Mouse (Mus musculus) heart, embryonic 10.5 days (tissue): ENCODE data around the gene Tbx15. TPM values are rescaled to one million over a fixed set of nuclear protein-coding genes. Genes with fewer than 3 reads are reported as not detected.

Source experiments
- DNase-seq: peaks from one replicate; pipeline ENCODE4 v3.0.0-alpha.2; 2017; ENCODE audit warnings: low spot score
- H3K27ac ChIP-seq: fragments of 300-500 bp; sonication (generic); 2 replicates; pipeline ENCODE4 v1.5.1; 2016; ENCODE audit warnings: mild to moderate bottlenecking
- H3K27me3 ChIP-seq: fragments of 300-500 bp; sonication (generic); 2 replicates; pipeline ENCODE4 v1.6.1; 2016; ENCODE audit warnings: mild to moderate bottlenecking; ENCODE audit not compliant: poor library complexity, insufficient read depth, severe bottlenecking
- H3K36me3 ChIP-seq: fragments of 300-500 bp; sonication (generic); 2 replicates; pipeline ENCODE4 v1.6.1; 2016; ENCODE audit warnings: mild to moderate bottlenecking, moderate library complexity
- H3K4me1 ChIP-seq: fragments of 300-500 bp; sonication (generic); 2 replicates; pipeline ENCODE4 v1.6.1; 2016; ENCODE audit warnings: mild to moderate bottlenecking
- H3K4me3 ChIP-seq: fragments of 300-500 bp; sonication (generic); 2 replicates; pipeline ENCODE4 v1.5.1; 2016; ENCODE audit warnings: mild to moderate bottlenecking, moderate library complexity
- H3K9me3 ChIP-seq: fragments of 300-500 bp; sonication (generic); 2 replicates; pipeline ENCODE4 v1.6.1; 2016; ENCODE audit warnings: mild to moderate bottlenecking, moderate library complexity
- WGBS: fragments of 180-500 bp; shearing (Covaris S2); methylation state at CpG from one replicate; pipeline ENCODE4 v1.1.7; 2016; 5-methylcytosine and 5-hydroxymethylcytosine counted together
- polyA plus RNA-seq: library from polyadenylated mRNA; unstranded; fragments of >200 nt; fragmentation: Nextera tagmentation; extraction: Ambion mirVana; gene quantifications from 2 replicates; pipeline ENCODE4 v1.2.1, GENCODE M21; 2016

Tbx15 gene
- polyA plus RNA-seq, 1 experiment from 2014 or later: 0.67 TPM

DNA sequence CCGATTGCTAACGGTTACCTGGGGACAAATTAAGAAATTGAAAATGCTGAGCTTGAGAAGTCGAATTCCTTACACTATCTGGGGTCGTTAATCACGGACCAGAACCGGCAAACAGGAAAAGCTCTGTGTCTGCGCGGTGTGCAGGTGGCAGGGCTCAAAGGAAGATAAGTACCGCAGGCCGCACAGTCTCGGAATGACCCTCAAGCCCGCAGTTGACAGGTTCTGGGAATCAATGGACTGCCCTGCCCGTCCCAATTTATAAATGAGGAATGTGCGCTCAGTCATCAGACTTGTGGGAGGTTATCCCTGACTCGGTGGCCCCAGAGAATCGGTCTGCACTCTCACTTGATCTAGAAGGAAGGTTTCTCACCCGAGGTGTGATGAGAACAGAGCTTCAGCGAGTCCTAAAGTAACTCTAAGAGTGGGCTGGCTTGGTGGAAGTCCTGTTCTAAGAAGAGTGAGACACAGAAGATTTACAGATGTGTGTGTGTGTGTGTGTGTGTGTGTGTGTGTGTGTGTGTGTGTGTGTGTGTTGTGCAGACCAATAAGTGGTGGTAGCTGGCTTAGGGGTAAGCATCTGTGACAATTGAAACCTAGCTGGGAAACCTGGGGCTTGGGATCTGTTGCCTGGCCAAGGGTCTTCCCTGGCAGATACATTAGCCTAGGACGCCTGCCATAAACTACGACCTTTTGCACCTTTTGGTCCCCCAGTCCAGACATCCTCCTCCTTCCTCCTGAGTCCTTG, 708 bp upstream of the Tbx15 start:
- DNase-seq: peak; percentile 57
- H3K27ac ChIP-seq: no peak overlapping the region
- peaks cover 20% of the 10 kb centered on the region for H3K4me1 ChIP-seq
- 1% methylated on average over 20 of the region's 20 CpGs for WGBS
- H3K36me3 ChIP-seq: no peaks in the 10 kb centered on the region
- no peak overlapping the region for H3K4me3 ChIP-seq
- no peaks in the 10 kb centered on the region for H3K9me3 ChIP-seq
- H3K27me3 ChIP-seq: peaks cover 98% of the 10 kb centered on the region

DNA sequence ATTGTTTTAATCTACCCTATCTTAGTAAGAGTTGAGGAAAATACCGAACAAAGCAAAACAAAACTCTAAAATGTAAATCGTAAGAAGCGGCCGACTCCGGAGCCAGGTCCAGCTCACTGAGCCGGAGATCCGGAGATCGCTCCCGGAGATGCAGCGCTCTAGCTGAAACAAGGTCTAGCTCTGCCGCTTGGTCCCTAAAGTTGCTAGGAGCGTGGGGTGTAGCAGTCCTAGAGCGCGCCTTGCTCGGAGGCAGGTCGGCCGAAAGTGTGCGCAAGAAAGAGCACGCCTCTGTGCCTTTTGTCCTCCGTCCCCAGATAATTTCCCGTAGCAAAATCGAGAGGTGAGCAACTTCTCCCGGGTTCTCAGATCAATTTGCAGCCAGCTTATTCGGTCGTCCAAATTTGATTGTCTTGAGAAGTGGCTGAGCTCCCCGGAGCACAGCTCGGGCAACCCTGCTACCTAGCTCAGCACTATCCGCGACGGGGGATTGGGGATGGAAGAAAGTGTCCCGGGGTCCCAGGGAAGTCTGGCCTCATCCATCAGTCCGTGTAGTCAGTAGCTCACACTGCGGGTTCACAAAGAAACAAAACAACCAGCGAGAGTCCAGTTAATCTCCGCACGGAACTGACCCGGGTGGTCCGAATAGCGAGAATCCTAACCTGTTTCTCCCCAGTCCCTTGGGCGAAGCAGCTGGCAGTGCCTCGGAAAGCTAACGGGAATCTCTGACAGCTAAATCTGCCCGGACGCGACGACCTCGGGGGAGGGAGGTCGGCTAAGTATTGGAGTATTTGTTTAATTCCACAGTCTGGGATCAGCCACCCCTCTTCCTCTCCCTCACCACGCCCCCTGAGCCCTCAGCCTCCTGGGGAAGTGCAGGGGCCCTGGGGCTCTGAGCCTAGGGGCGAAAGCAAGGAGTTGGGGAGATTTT, 894 bp downstream of the Tbx15 start:
- no peak overlapping the region for H3K27ac ChIP-seq
- H3K9me3 ChIP-seq: no peaks in the 10 kb centered on the region
- H3K4me1 ChIP-seq: peaks cover 15% of the 10 kb centered on the region
- no peaks in the 10 kb centered on the region for H3K36me3 ChIP-seq
- peak overlapping the region; percentile 41 for H3K4me3 ChIP-seq
- no peak for DNase-seq
- peaks cover 99% of the 10 kb centered on the region for H3K27me3 ChIP-seq
- WGBS: under 1% methylated on average over 50 of the region's 50 CpGs

GRCm38 (mm10) chr3:99242481-99242880, 2.3 kb downstream of the Tbx15 start:
- Histone ChIP-seq H3K4me1 (peaks cover 15% of the 10 kb centered on the region), H3K4me3 (no peak overlapping the region), H3K9me3 (no peaks in the 10 kb centered on the region), H3K27ac (no peak overlapping the region), H3K36me3 (no peaks in the 10 kb centered on the region), H3K27me3 (peaks cover 99% of the 10 kb centered on the region)
- no peak for DNase-seq
- 5% methylated on average over 8 of the region's 8 CpGs for WGBS

GRCm38 (mm10) chr3:99245341-99245740, 5.2 kb downstream of the Tbx15 start:
- DNase-seq: no peak
- WGBS: 17% methylated on average over 3 of the region's 3 CpGs
- peaks cover 12% of the 10 kb centered on the region for H3K4me1 ChIP-seq

GRCm38 (mm10) chr3:99246629-99247028, 6.4 kb downstream of the Tbx15 start:
- WGBS: 41% methylated on average over 3 of the region's 3 CpGs
- DNase-seq: no peak
- no peak overlapping the region for H3K27ac ChIP-seq
- peaks cover 99% of the 10 kb centered on the region for H3K27me3 ChIP-seq
- H3K4me3 ChIP-seq: no peak overlapping the region
- no peaks in the 10 kb centered on the region for H3K4me1 ChIP-seq
- H3K36me3 ChIP-seq: no peaks in the 10 kb centered on the region
- no peaks in the 10 kb centered on the region for H3K9me3 ChIP-seq

More at GRCm38 (mm10) chr3:99245341-99245740, 5.2 kb downstream of the Tbx15 start:
- Histone ChIP-seq H3K27me3 (peaks cover 99% of the 10 kb centered on the region), H3K27ac (no peak overlapping the region), H3K4me3 (no peak overlapping the region), H3K36me3 (no peaks in the 10 kb centered on the region), H3K9me3 (no peaks in the 10 kb centered on the region)

DNA sequence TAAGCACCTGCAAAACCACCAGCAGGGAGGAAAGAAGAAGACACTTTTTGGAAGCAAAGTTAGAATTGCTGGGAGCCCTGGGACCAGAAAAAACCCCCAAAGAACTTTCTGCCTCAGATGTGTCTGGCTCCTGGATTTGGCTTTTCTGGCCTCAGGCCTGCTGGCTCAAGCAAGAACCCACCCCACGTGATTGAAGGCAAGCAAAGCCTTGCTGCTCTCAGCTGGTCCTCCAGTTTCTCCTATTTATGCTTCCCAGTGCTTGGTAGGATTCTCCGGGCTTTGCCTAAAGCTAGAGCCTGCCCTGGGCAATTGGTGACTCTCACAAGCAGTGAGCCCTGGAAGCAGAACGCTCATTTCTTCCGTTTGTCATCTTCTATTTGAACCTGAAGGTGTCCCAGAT, 7.4 kb downstream of the Tbx15 start:
- H3K4me1 ChIP-seq: no peaks in the 10 kb centered on the region
- H3K36me3 ChIP-seq: no peaks in the 10 kb centered on the region
- no peak overlapping the region for H3K4me3 ChIP-seq
- H3K27ac ChIP-seq: no peak overlapping the region
- no peaks in the 10 kb centered on the region for H3K9me3 ChIP-seq
- whole genome bisulfite sequencing: 4% methylated on average over 4 of the region's 4 CpGs
- no peak for DNase-seq
- H3K27me3 ChIP-seq: peaks cover 100% of the 10 kb centered on the region

DNA sequence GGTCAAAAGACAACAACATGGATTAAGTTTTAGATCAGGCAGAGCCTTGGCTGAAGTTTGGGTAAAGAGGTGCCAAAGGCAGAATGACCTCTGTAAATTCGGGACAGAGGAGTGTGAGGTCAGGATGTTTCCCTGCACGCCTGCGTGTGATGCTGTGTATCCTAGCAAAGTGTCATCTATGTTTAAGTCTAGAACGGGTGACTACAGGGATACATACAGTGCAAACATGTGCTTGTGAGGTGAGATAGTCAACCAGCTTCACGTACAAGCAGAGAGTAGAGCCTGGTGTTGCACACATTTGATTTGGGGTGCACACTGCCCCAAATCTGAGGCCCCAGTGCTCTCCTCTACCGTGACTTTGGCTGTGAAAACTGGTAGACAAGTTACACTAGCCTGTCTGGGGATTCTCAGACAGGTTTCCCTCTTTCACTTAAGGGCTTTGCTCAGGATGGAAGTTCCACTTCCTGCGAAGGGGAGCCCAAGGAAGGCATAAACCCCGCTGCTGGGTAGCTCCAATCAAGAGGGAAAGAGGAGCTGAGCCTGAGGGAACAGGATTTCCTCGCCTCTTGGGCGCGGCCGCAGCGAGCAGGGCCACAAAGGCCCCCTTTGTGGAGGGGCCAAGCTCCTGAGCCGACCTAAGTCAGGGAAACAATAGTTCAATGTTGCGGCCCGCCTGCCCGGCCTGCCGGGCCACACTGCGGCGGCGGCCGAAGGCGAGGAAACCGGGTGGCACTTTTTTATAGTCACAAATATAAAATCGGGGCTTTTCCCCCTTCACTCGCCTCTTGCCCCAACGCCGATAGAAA, 8.0 kb downstream of the Tbx15 start:
- H3K27ac ChIP-seq: no peak overlapping the region
- H3K4me1 ChIP-seq: peaks cover 3% of the 10 kb centered on the region
- peaks cover 99% of the 10 kb centered on the region for H3K27me3 ChIP-seq
- under 1% methylated on average over 28 of the region's 28 CpGs for WGBS
- no peak overlapping the region for H3K4me3 ChIP-seq
- no peak for DNase-seq
- no peaks in the 10 kb centered on the region for H3K36me3 ChIP-seq
- no peaks in the 10 kb centered on the region for H3K9me3 ChIP-seq

DNA sequence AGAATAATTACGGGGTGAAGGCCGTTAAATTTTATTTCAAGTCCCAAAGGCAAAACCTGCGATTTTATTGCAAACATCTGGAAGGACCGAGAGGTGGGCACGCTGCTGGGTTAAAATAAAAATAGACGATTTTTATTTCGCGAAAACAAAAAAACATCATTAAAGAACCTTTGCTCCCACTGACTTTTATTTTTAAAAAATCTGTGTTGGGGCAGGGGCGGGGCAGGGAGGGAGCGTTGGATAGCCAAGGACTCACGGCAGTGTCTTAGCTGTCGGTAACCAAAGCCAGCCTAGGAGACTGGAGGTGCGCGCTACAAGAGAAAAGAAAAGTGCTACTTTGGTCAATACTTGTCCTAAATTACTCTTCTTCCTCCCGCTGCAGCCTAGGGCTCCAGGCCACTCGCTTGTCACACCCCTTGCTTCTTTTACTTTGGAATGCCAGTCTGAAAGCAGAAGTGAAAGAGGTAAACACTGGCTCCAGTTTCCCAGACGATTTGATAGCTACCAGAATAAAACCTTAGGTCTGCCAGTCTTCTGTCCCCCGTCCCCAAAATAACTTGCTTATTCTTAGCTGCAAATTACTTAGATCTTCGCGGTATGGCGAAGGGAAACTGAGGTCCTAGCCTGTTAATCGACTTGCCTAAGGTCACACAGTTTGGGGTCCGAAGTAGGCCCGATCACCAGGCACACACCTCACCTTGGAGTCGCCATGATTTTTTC, 8.8 kb downstream of the Tbx15 start:
- WGBS: 2% methylated on average over 25 of the region's 25 CpGs
- DNase-seq: no peak
- peaks cover 98% of the 10 kb centered on the region for H3K27me3 ChIP-seq
- H3K36me3 ChIP-seq: no peaks in the 10 kb centered on the region
- H3K9me3 ChIP-seq: no peaks in the 10 kb centered on the region
- H3K4me1 ChIP-seq: peaks cover 11% of the 10 kb centered on the region
- no peak overlapping the region for H3K4me3 ChIP-seq
- H3K27ac ChIP-seq: no peak overlapping the region

GRCm38 (mm10) chr3:99249551-99249870, 9.3 kb downstream of the Tbx15 start:
- H3K4me3 ChIP-seq: no peak overlapping the region
- 2% methylated on average over 11 of the region's 11 CpGs for WGBS
- no peaks in the 10 kb centered on the region for H3K9me3 ChIP-seq
- H3K27ac ChIP-seq: no peak overlapping the region
- no peak for DNase-seq
- no peaks in the 10 kb centered on the region for H3K36me3 ChIP-seq
- H3K4me1 ChIP-seq: peaks cover 14% of the 10 kb centered on the region
- H3K27me3 ChIP-seq: peaks cover 98% of the 10 kb centered on the region

GRCm38 (mm10) chr3:99249906-99250305, 9.7 kb downstream of the Tbx15 start:
- Histone ChIP-seq H3K36me3 (no peaks in the 10 kb centered on the region), H3K4me3 (no peak overlapping the region), H3K27me3 (peaks cover 98% of the 10 kb centered on the region), H3K4me1 (peaks cover 14% of the 10 kb centered on the region), H3K27ac (no peak overlapping the region), H3K9me3 (no peaks in the 10 kb centered on the region)
- DNase-seq: no peak
- under 1% methylated on average over 6 of the region's 6 CpGs for WGBS

GRCm38 (mm10) chr3:99251271-99252165, 11.3 kb downstream of the Tbx15 start:
- peaks cover 16% of the 10 kb centered on the region for H3K4me1 ChIP-seq
- H3K27ac ChIP-seq: no peak overlapping the region
- no peaks in the 10 kb centered on the region for H3K36me3 ChIP-seq
- H3K4me3 ChIP-seq: no peak overlapping the region
- peaks cover 98% of the 10 kb centered on the region for H3K27me3 ChIP-seq
- WGBS: 12% methylated on average over 6 of the region's 6 CpGs
- DNase-seq: no peak
- H3K9me3 ChIP-seq: no peaks in the 10 kb centered on the region
